Mouse (Mus musculus): ENCODE results near the gene Hk3. TPM values are rescaled to one million over a fixed set of nuclear protein-coding genes. Genes with fewer than 3 reads are reported as not detected.
A peak's percentile ranks its signal among the peaks of the same experiment; 100 is the strongest.

Gene Hk3
- polyA plus RNA-seq (2016; fragmentation: Nextera tagmentation; extraction: Ambion mirVana): 0.43 TPM in 1 of 2 replicates, not detected in the other

DNA sequence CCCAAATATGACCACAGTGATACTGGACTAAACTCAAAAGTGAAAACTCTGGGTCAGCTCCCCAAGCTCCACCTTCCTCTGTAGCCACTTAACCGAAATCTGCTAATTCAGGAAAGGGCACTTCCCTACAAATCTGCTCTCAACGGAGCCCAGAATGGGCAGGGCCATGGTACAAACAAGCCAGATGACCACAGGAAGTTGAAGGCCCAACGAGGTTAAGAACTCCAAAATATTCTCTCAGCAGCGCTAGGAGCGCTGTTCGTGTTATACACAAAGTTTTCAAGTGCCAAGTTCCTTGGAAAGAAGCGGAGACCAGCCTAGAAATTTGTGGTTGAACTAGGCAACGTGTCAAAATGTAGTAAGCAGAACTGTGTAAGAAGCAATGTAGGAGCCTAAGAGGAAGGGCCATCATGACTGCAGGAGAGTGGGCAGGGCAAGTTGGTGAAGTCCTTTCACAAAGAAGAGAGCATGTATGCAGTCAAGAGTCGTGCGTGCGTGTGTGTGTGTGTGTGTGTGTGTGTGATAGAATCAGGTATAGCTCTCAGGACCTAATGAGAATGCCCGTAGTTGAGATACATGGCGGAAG lies at the start of gene Hk3:
Gene Hk3 (minus strand): TSS at position 192 of the 586 bp plus-strand sequence.
- WGBS: 80% methylated on average over 13 of the region's 13 CpGs
- H3K27me3 ChIP-seq (ENCODE audit: insufficient read depth, poor library complexity, severe bottlenecking): no peaks in the 10 kb centered on the region
- H3K9me3 ChIP-seq: no peaks in the 10 kb centered on the region
- peaks cover 7% of the 10 kb centered on the region for H3K36me3 ChIP-seq
- no peak within 1 kb of the TSS for H3K4me3 ChIP-seq
- H3K4me1 ChIP-seq: peaks cover 2% of the 10 kb centered on the region; the same call in 1 of the 2 replicates
- H3K27ac ChIP-seq: no peak within 1 kb of the TSS
- peak; percentile 65 for DNase-seq (ENCODE audit: low spot score)

DNA sequence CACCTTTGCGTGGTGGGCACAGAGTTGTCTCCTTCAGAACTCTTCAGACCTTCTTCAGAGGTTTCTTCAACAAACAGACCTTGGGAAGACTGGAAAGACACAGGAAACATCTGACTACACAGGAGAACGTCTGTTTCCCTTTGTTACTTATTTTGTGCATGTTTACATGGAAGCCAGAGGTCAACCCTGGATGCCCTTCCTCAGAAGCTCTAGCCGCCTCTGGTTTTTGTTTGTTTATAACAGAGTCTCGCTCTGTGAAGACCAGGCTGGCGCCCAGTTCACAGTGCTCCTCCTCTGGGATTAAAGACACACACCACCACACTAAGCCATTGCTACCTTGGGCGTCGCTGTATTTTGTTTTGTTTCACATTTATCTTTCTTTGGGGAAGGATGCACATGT lies 48.5 kb upstream of the Hk3 start:
- no peaks in the 10 kb centered on the region for H3K27me3 ChIP-seq (ENCODE audit: insufficient read depth, poor library complexity, severe bottlenecking)
- H3K27ac ChIP-seq: no peak overlapping the region
- H3K4me1 ChIP-seq: no peaks in the 10 kb centered on the region
- no peaks in the 10 kb centered on the region for H3K36me3 ChIP-seq
- WGBS: 62% methylated on average over 7 of the region's 7 CpGs
- DNase-seq (ENCODE audit: low spot score): no peak
- H3K4me3 ChIP-seq: no peak overlapping the region
- H3K9me3 ChIP-seq: no peaks in the 10 kb centered on the region

GRCm38 (mm10) chr13:55063276-55063675 lies 42.1 kb upstream of the Hk3 start:
- 76% methylated on average over 2 of the region's 2 CpGs for WGBS
- no peak overlapping the region for H3K27ac ChIP-seq
- H3K9me3 ChIP-seq: no peaks in the 10 kb centered on the region
- H3K4me1 ChIP-seq: no peaks in the 10 kb centered on the region
- no peak overlapping the region for H3K4me3 ChIP-seq
- no peak for DNase-seq (ENCODE audit: low spot score)
- peaks cover under 1% of the 10 kb centered on the region; the same call in 1 of the 2 replicates for H3K36me3 ChIP-seq
- H3K27me3 ChIP-seq (ENCODE audit: insufficient read depth, poor library complexity, severe bottlenecking): no peaks in the 10 kb centered on the region

DNA sequence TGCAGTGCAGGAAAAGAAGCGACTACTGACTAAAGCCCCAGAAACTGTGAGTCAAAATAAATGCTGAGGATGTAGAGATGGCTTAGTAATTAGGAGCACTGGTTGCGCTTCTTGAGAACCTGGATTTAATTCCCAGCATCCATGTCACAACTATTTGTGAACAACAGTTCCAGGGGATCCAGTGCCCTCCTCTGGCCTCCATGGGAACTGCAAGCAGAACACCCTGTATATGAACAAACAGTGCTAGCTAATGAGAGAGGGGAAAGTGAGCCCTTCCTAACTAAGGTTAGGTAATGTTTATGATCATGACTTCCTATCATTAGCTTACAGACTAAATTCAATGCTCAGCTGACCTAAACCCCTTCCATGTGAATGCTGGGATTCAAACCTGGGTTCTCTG lies 36.9 kb upstream of the Hk3 start:
- Histone ChIP-seq H3K4me3 (no peak overlapping the region), H3K27ac (no peak overlapping the region), H3K4me1 (no peaks in the 10 kb centered on the region), H3K9me3 (no peaks in the 10 kb centered on the region), H3K27me3 (ENCODE audit: insufficient read depth, poor library complexity, severe bottlenecking) (no peaks in the 10 kb centered on the region), H3K36me3 (peaks cover 15% of the 10 kb centered on the region; the same call in 1 of the 2 replicates)
- no peak for DNase-seq (ENCODE audit: low spot score)
- 86% methylated on average over 2 of the region's 2 CpGs for WGBS

- WGBS: 78% methylated on average over 3 of the region's 3 CpGs
- no peak for DNase-seq (ENCODE audit: low spot score)
- Histone ChIP-seq H3K27me3 (ENCODE audit: insufficient read depth, poor library complexity, severe bottlenecking) (no peaks in the 10 kb centered on the region), H3K4me3 (no peak overlapping the region), H3K27ac (no peak overlapping the region), H3K9me3 (no peaks in the 10 kb centered on the region), H3K4me1 (no peaks in the 10 kb centered on the region), H3K36me3 (peaks cover 6% of the 10 kb centered on the region; the same call in 1 of the 2 replicates)
Observed at GRCm38 (mm10) chr13:55047706-55048105, 26.5 kb upstream of the Hk3 start.

DNA sequence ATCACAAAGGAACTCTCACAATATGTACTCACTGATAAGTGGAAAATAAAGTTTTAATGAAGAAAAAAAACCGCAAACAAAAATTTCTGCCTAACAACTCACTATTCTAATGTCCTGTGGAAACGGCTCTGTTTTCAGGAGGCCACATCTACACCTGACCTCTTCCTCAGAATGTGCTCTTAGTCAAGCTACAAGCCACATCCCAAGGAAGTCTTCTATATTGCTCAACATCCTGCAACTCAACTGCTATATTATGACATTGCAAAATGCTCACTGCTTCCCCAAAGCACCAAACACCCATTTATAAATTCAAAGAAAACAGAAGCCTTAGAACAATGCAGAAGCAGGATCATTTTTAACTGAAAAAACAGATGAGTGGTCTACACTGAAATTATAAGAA lies 18.8 kb upstream of the Hk3 start:
- Histone ChIP-seq H3K9me3 (no peaks in the 10 kb centered on the region), H3K36me3 (peaks cover 6% of the 10 kb centered on the region; the same call in 1 of the 2 replicates), H3K4me1 (no peaks in the 10 kb centered on the region), H3K27ac (no peak overlapping the region), H3K4me3 (no peak overlapping the region), H3K27me3 (ENCODE audit: insufficient read depth, poor library complexity, severe bottlenecking) (no peaks in the 10 kb centered on the region)
- 88% methylated on average over 2 of the region's 2 CpGs for WGBS
- no peak for DNase-seq (ENCODE audit: low spot score)

GRCm38 (mm10) chr13:55024215-55024614 lies 3.0 kb upstream of the Hk3 start:
- DNase-seq (ENCODE audit: low spot score): no peak
- H3K36me3 ChIP-seq: peaks cover 21% of the 10 kb centered on the region
- H3K27ac ChIP-seq: no peak overlapping the region
- peaks cover 2% of the 10 kb centered on the region; the same call in 1 of the 2 replicates for H3K4me1 ChIP-seq
- WGBS: 92% methylated on average over 2 of the region's 2 CpGs
- no peaks in the 10 kb centered on the region for H3K27me3 ChIP-seq (ENCODE audit: insufficient read depth, poor library complexity, severe bottlenecking)
- H3K9me3 ChIP-seq: no peaks in the 10 kb centered on the region
- H3K4me3 ChIP-seq: no peak overlapping the region

GRCm38 (mm10) chr13:55022715-55023114 lies 1.5 kb upstream of the Hk3 start:
- H3K4me3 ChIP-seq: no peak overlapping the region
- WGBS: 71% methylated on average over 9 of the region's 9 CpGs
- H3K36me3 ChIP-seq: peaks cover 9% of the 10 kb centered on the region
- no peak overlapping the region for H3K27ac ChIP-seq
- no peaks in the 10 kb centered on the region for H3K9me3 ChIP-seq
- H3K27me3 ChIP-seq (ENCODE audit: insufficient read depth, poor library complexity, severe bottlenecking): no peaks in the 10 kb centered on the region
- H3K4me1 ChIP-seq: peaks cover 2% of the 10 kb centered on the region; the same call in 1 of the 2 replicates
- DNase-seq (ENCODE audit: low spot score): no peak

DNA sequence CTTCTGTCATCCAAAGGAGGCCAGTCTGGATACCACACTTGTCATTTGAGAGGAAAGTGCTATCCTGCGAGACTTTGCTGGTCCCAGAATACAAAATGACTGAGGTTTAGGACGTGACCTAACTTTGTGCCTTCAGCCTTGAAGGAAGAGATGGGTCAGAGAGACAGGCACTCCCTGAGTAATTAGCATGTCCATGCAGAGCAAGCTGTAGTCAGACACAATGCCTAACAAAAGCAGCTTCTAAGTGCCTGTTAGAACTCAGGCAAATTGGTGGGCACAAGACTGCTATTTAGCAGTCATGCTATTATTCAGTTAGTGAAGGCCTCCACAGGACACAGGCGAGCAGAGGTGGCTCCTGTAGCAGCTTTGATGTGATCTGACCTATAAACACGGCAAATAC lies 1.1 kb upstream of the Hk3 start:
- Histone ChIP-seq H3K4me1 (peaks cover 2% of the 10 kb centered on the region; the same call in 1 of the 2 replicates), H3K27ac (no peak overlapping the region), H3K27me3 (ENCODE audit: insufficient read depth, poor library complexity, severe bottlenecking) (no peaks in the 10 kb centered on the region), H3K4me3 (no peak overlapping the region), H3K9me3 (no peaks in the 10 kb centered on the region), H3K36me3 (peaks cover 8% of the 10 kb centered on the region)
- no peak for DNase-seq (ENCODE audit: low spot score)
- WGBS: 72% methylated on average over 4 of the region's 4 CpGs

DNA sequence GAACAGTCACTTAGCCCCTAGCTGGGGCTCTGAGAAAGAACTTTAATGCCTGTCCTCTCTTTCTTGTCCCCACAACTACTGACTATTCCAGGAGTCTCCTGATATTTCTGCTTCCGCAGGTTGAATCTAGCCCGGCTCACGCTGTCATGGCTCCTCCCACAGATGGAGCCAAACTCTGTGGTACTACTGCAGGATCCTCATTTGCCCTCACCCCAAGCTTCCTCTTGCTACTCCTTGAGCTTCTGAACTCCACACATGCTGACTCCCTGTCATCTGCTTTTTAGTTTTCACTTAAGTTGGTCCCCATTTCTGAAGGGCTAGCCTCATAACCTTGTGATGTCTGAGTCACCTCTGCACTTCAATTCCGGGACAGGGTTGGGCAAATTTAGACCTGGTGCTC lies 1.1 kb downstream of the Hk3 start:
- Histone ChIP-seq H3K4me3 (no peak overlapping the region), H3K27ac (no peak overlapping the region), H3K27me3 (ENCODE audit: insufficient read depth, poor library complexity, severe bottlenecking) (peaks cover 2% of the 10 kb centered on the region), H3K9me3 (no peaks in the 10 kb centered on the region), H3K4me1 (peaks cover 2% of the 10 kb centered on the region; the same call in 1 of the 2 replicates), H3K36me3 (no peaks in the 10 kb centered on the region)
- 83% methylated on average over 4 of the region's 4 CpGs for WGBS
- peak; percentile 30 for DNase-seq (ENCODE audit: low spot score)

GRCm38 (mm10) chr13:55019181-55019580 lies 2.0 kb downstream of the Hk3 start:
- 50% methylated on average over 3 of the region's 3 CpGs for WGBS
- Histone ChIP-seq H3K4me1 (peaks cover 2% of the 10 kb centered on the region; the same call in 1 of the 2 replicates), H3K4me3 (no peak overlapping the region), H3K27me3 (ENCODE audit: insufficient read depth, poor library complexity, severe bottlenecking) (peaks cover 11% of the 10 kb centered on the region), H3K27ac (no peak overlapping the region), H3K36me3 (no peaks in the 10 kb centered on the region), H3K9me3 (no peaks in the 10 kb centered on the region)
- DNase-seq (ENCODE audit: low spot score): peak; percentile 53

DNA sequence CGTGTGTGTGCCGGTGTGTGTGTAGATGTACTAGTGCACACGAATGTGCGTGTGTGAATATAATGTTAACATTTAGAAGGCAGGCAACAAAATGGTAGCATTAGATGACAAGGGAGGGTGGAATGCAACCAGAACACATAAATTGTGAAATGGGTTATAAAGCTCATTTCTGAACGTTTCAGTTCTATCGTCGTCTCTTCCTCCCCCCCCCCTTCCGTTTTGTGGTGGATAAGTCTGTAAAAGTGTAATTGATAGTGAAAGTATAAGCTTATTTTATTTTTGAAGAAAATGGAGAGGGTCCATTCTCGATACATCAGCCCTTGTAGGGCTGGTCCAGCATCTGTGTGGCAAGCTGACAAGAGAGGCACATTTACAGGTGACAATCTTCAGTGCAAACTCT lies 2.5 kb downstream of the Hk3 start:
- Histone ChIP-seq H3K4me3 (no peak overlapping the region), H3K36me3 (no peaks in the 10 kb centered on the region), H3K27ac (no peak overlapping the region), H3K9me3 (no peaks in the 10 kb centered on the region), H3K4me1 (peaks cover 2% of the 10 kb centered on the region; the same call in 1 of the 2 replicates), H3K27me3 (ENCODE audit: insufficient read depth, poor library complexity, severe bottlenecking) (peaks cover 14% of the 10 kb centered on the region)
- WGBS: 81% methylated on average over 9 of the region's 9 CpGs
- DNase-seq (ENCODE audit: low spot score): no peak

- peak; percentile 22 for DNase-seq (ENCODE audit: low spot score)
- WGBS: 82% methylated on average over 8 of the region's 8 CpGs
- Histone ChIP-seq H3K27ac (no peak overlapping the region), H3K9me3 (no peaks in the 10 kb centered on the region), H3K36me3 (no peaks in the 10 kb centered on the region), H3K4me3 (no peak overlapping the region), H3K27me3 (ENCODE audit: insufficient read depth, poor library complexity, severe bottlenecking) (peaks cover 20% of the 10 kb centered on the region), H3K4me1 (peaks cover 2% of the 10 kb centered on the region; the same call in 1 of the 2 replicates)
Observed at GRCm38 (mm10) chr13:55017898-55018599, 3.1 kb downstream of the Hk3 start.

Measured in heart, embryonic 10.5 days (tissue).